Mouse (Mus musculus): ENCODE data around the gene Ppp1cc. TPM values are rescaled to one million over a fixed set of nuclear protein-coding genes. Genes with fewer than 3 reads are reported as not detected.
"Not testable (repeated sequence)": the region's sequence is repeated elsewhere in the genome, so short reads cannot be mapped to it uniquely, and the experiment has no call there.

The Ppp1cc gene
- total RNA-seq, 2 experiments from 2014 or later, result 138 to 139 TPM

GRCm38 (mm10) chr5:122158557-122159515 is 758 bp downstream of the Ppp1cc start:
- intact Hi-C loops (cut with DNase I), result no loop called here
- no peak for DNase-seq

GRCm38 (mm10) chr5:122163194-122163593 is 5.1 kb downstream of the Ppp1cc start:
- no peak for DNase-seq
- intact Hi-C loops (cut with DNase I), result no loop called here

- no peak for DNase-seq
- intact Hi-C loops (cut with DNase I), result no loop called here
These were observed 5.9 kb downstream of the Ppp1cc start for GRCm38 (mm10) chr5:122164011-122164410.

GRCm38 (mm10) chr5:122165233-122165915 is 7.3 kb downstream of the Ppp1cc start:
- intact Hi-C loops (cut with DNase I), result no loop called here
- peak in 1 of 2 experiments; percentile 38 for DNase-seq

GRCm38 (mm10) chr5:122166636-122167161 is 8.6 kb downstream of the Ppp1cc start:
- intact Hi-C loops (cut with DNase I), result no loop called here
- DNase-seq, result no peak

GRCm38 (mm10) chr5:122168344-122169069 is 10.4 kb downstream of the Ppp1cc start:
- intact Hi-C loops (cut with DNase I), result no loop called here
- DNase-seq, result no peak

- intact Hi-C loops (cut with DNase I), result no loop called here
- DNase-seq, result no peak
These were observed 13.0 kb downstream of the Ppp1cc start for GRCm38 (mm10) chr5:122171058-122171457.

GRCm38 (mm10) chr5:122175402-122175801 is 17.3 kb downstream of the Ppp1cc start:
- intact Hi-C loops (cut with DNase I), result no loop called here
- DNase-seq, result no peak

- intact Hi-C loops (cut with DNase I), result loop anchor here (1.0 kb wide), 1 partner anchor 47 kb away; no protein-coding TSS in a partner anchor
- no peak for DNase-seq
These were observed 17.9 kb downstream of the Ppp1cc start for GRCm38 (mm10) chr5:122175961-122176360.

- DNase-seq, result peak; percentile 35 to 59
- intact Hi-C loops (cut with DNase I), result loop anchor here (1.0 kb wide), 1 partner anchor 47 kb away; no protein-coding TSS in a partner anchor
These were observed 18.3 kb downstream of the Ppp1cc start for GRCm38 (mm10) chr5:122176398-122176797.

GRCm38 (mm10) chr5:122179665-122180064 is 21.6 kb downstream of the Ppp1cc start:
- no peak for DNase-seq
- intact Hi-C loops (cut with DNase I), result no loop called here

- no peak for DNase-seq
- intact Hi-C loops (cut with DNase I), result no loop called here
These were observed 26.3 kb downstream of the Ppp1cc start for GRCm38 (mm10) chr5:122184283-122184806.

- DNase-seq, result not testable (repeated sequence)
These were observed 26.8 kb downstream of the Ppp1cc start for GRCm38 (mm10) chr5:122184858-122185257.

GRCm38 (mm10) chr5:122189115-122189514 is 31.0 kb downstream of the Ppp1cc start:
- no peak for DNase-seq
- intact Hi-C loops (cut with DNase I), result no loop called here

More at GRCm38 (mm10) chr5:122184858-122185257, 26.8 kb downstream of the Ppp1cc start:
- intact Hi-C loops (cut with DNase I), result not testable (repeated sequence)

GRCm38 (mm10) chr5:122190465-122190864 is 32.4 kb downstream of the Ppp1cc start:
- intact Hi-C loops (cut with DNase I), result no loop called here
- no peak for DNase-seq

- DNase-seq, result no peak
- intact Hi-C loops (cut with DNase I), result no loop called here
These were observed 33.4 kb downstream of the Ppp1cc start for GRCm38 (mm10) chr5:122191269-122192063.

GRCm38 (mm10) chr5:122192347-122192746 is 34.3 kb downstream of the Ppp1cc start:
- no peak for DNase-seq
- intact Hi-C loops (cut with DNase I), result no loop called here

- intact Hi-C loops (cut with DNase I), result loop anchor here (10.0 kb wide), 1 partner anchor 316 kb away; no protein-coding TSS in a partner anchor
- DNase-seq, result no peak
These were observed 42.8 kb downstream of the Ppp1cc start for GRCm38 (mm10) chr5:122200872-122201271.

- intact Hi-C loops (cut with DNase I), result loop anchor here (10.0 kb wide), 1 partner anchor 317 kb away; no protein-coding TSS in a partner anchor
- no peak for DNase-seq
These were observed 43.8 kb downstream of the Ppp1cc start for GRCm38 (mm10) chr5:122201904-122202303.
